Mouse (Mus musculus) myocyte (in vitro differentiated cells): ENCODE measurements at regions not wholly inside any gene's neighbourhood (a gene's known extent, or its start where the extent isn't known, plus 50 kb on each side); places are given as distances from the start of the nearest gene placed in this dataset.

Experiments
- H3K27me3 ChIP-seq: one replicate; pipeline ENCODE4 v1.6.1; 2011; ENCODE audit not compliant: control insufficient read depth, insufficient read depth, insufficient read length
- H3K36me3 ChIP-seq: one replicate; pipeline ENCODE4 v1.6.1; 2011; ENCODE audit not compliant: control insufficient read depth, insufficient read depth
- H3K4me2 ChIP-seq: one replicate; pipeline ENCODE4 v1.6.1; 2011; ENCODE audit warnings: low read depth, control low read depth
- H3K4me3 ChIP-seq: one replicate; pipeline ENCODE4 v1.5.1; 2011; ENCODE audit warnings: mild to moderate bottlenecking, control low read depth, moderate library complexity
- H3K79me2 ChIP-seq: one replicate; pipeline ENCODE4 v1.6.1; 2011; ENCODE audit not compliant: control insufficient read depth, insufficient read depth
- H3ac ChIP-seq: one replicate; pipeline ENCODE4 v1.6.1; 2011; ENCODE audit not compliant: control insufficient read depth, insufficient read length
- CEBPB ChIP-seq: IDR thresholded peaks from 2 replicates; pipeline ENCODE4 v1.6.1; 2011; ENCODE audit warnings: mild to moderate bottlenecking, moderate library complexity; ENCODE audit not compliant: poor library complexity, insufficient read depth, severe bottlenecking
- E2F4 ChIP-seq: IDR thresholded peaks from one replicate; pipeline ENCODE4 v1.6.1; 2011; ENCODE audit warnings: mild to moderate bottlenecking, control low read depth, moderate library complexity; ENCODE audit not compliant: insufficient read depth
- MAX ChIP-seq: IDR thresholded peaks from one replicate; pipeline ENCODE4 v1.6.1; 2011; ENCODE audit warnings: low read depth, mild to moderate bottlenecking, control low read depth
- MYOD1 ChIP-seq, 3 experiments: IDR thresholded peaks; one replicate each; pipeline ENCODE4 v1.6.1; 2011; ENCODE audit warnings: control low read depth in 2 of 3, low read depth in 2 of 3, mild to moderate bottlenecking in 2 of 3, moderate library complexity in 1 of 3; ENCODE audit not compliant: insufficient read length in 2 of 3, control insufficient read depth in 1 of 3
- MYOG ChIP-seq, 3 experiments: IDR thresholded peaks; one replicate each; pipeline ENCODE4 v1.6.1; 2011; ENCODE audit warnings: control low read depth in 2 of 3, low read depth in 2 of 3, mild to moderate bottlenecking in 2 of 3; ENCODE audit not compliant: insufficient read length in 2 of 3, control insufficient read depth in 1 of 3, insufficient read depth in 1 of 3
- POLR2A ChIP-seq: IDR thresholded peaks from one replicate; pipeline ENCODE4 v1.6.1; 2011; ENCODE audit warnings: low read depth, mild to moderate bottlenecking, control low read depth, moderate library complexity; ENCODE audit not compliant: insufficient read length
- POLR2AphosphoS2 ChIP-seq: IDR thresholded peaks from one replicate; pipeline ENCODE4 v1.6.1; 2011; ENCODE audit warnings: low read depth, control low read depth; ENCODE audit not compliant: insufficient read length
- REST ChIP-seq: IDR thresholded peaks from one replicate; pipeline ENCODE4 v1.6.1; 2011; ENCODE audit warnings: mild to moderate bottlenecking, control low read depth, moderate library complexity; ENCODE audit not compliant: insufficient read depth, insufficient read length
- SRF ChIP-seq: IDR thresholded peaks from one replicate; pipeline ENCODE4 v1.6.1; 2011; ENCODE audit warnings: low read depth; ENCODE audit not compliant: control insufficient read depth, insufficient read length
- TCF12 ChIP-seq: IDR thresholded peaks from one replicate; pipeline ENCODE4 v1.6.1; 2011; ENCODE audit warnings: mild to moderate bottlenecking, control low read depth; ENCODE audit not compliant: poor library complexity, insufficient read depth, severe bottlenecking
- TCF3 ChIP-seq: IDR thresholded peaks from one replicate; pipeline ENCODE4 v1.6.1; 2011; ENCODE audit warnings: low read depth, control low read depth; ENCODE audit not compliant: insufficient read length
- USF1 ChIP-seq: IDR thresholded peaks from one replicate; pipeline ENCODE4 v1.6.1; 2011; ENCODE audit warnings: low read depth, mild to moderate bottlenecking, control low read depth, moderate library complexity

DNA sequence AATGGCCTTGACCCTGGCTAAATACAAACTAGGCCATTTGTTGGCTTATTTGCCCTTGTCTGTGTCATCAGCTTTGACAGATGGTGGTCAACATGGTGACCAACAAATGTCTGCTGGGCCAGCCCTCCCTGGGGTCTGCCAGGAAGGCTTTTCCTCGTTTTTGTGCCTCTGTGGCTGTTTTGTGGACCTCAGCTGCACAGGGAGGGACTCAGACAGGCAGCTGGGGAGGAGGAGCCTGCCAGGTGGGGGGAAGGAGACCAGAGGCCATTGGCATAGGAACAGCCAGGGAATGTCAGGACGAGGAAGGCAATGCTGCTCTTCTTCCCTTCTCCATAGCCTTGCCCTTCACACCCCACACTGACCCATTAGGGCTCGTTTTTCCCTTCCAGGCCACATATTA, 188.1 kb downstream of the Gm10260 start:
- Histone ChIP-seq H3K36me3 (no peaks in the 10 kb centered on the region), H3K4me2 (no peak overlapping the region), H3K27me3 (no peaks in the 10 kb centered on the region), H3K79me2 (no peaks in the 10 kb centered on the region), H3ac (no peak overlapping the region), H3K4me3 (no peak overlapping the region)
- no peak for TF ChIP-seq POLR2AphosphoS2
- TF ChIP-seq MYOD1 (IDR thresholded peaks at IDR 0.05; ENCODE audit: control insufficient read depth in 1 of 3, insufficient read length in 2 of 3, low read depth in 2 of 3): peak in 1 of 3 experiments; percentile 21
- no peak for TF ChIP-seq E2F4
- TF ChIP-seq REST: no peak
- TF ChIP-seq MYOG (IDR thresholded peaks at IDR 0.05; ENCODE audit: control insufficient read depth in 1 of 3, insufficient read depth in 1 of 3, insufficient read length in 2 of 3, low read depth in 2 of 3): peak in 1 of 3 experiments; percentile 58
- no peak for TF ChIP-seq TCF3

DNA sequence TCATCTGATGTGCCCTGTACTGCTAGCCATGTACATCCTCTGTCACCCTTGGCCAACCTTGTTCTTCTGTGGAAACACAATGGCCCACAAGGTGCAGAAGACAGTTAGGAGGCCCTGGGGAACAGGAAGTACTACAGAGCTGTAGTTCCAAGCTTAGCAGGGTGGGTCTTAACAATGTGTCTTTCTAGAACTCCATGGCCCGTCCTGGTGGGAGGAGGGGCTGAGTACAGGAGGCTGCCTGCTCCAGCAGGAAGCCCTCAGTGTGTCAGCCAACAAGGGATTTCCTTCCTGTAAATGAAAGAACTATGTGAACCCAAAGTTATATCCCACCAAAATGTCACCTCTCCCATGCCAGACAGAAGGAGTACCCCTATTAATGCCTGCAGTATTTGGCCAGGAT, 190.4 kb downstream of the Gm10260 start:
- Histone ChIP-seq H3K4me2 (no peak overlapping the region), H3K79me2 (no peaks in the 10 kb centered on the region), H3K27me3 (no peaks in the 10 kb centered on the region), H3K36me3 (no peaks in the 10 kb centered on the region), H3ac (no peak overlapping the region), H3K4me3 (no peak overlapping the region)
- TF ChIP-seq POLR2A: no peak
- no peak for TF ChIP-seq MYOG (IDR thresholded peaks at IDR 0.05; ENCODE audit: control insufficient read depth in 1 of 3, insufficient read depth in 1 of 3, insufficient read length in 2 of 3, low read depth in 2 of 3)
- TF ChIP-seq MYOD1 (IDR thresholded peaks at IDR 0.05; ENCODE audit: control insufficient read depth in 1 of 3, insufficient read length in 2 of 3, low read depth in 2 of 3): no peak
- no peak for TF ChIP-seq SRF
- TF ChIP-seq REST: no peak
- no peak for TF ChIP-seq POLR2AphosphoS2
- TF ChIP-seq TCF12: no peak
- no peak for TF ChIP-seq USF1
- no peak for TF ChIP-seq CEBPB
- no peak for TF ChIP-seq E2F4
- TF ChIP-seq MAX: no peak
- TF ChIP-seq TCF3: no peak

DNA sequence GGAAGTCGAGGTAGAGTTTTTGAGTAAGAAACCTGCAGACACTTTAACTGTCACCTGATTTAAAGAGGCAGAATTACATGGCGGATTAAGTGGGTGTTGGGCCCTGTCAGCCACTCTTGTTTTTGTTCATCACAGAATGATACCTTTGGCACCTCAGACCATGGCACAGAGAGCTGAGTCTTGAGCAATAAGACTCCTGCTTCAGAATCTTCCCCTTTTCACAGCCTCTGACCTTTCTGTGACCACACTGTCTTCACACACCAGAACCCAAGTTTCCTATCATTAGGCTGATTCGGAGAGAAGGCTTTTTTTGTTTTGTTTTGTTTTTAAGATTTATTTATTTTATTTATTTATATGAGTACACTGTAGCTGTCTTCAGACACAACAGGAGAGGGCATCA, 192.8 kb downstream of the Gm10260 start:
- Histone ChIP-seq H3K27me3 (no peaks in the 10 kb centered on the region), H3K4me2 (no peak overlapping the region), H3ac (no peak overlapping the region), H3K79me2 (no peaks in the 10 kb centered on the region), H3K4me3 (no peak overlapping the region), H3K36me3 (no peaks in the 10 kb centered on the region)
- TF ChIP-seq MAX: no peak
- no peak for TF ChIP-seq MYOD1 (IDR thresholded peaks at IDR 0.05; ENCODE audit: control insufficient read depth in 1 of 3, insufficient read length in 2 of 3, low read depth in 2 of 3)
- TF ChIP-seq POLR2A: no peak
- no peak for TF ChIP-seq TCF3
- no peak for TF ChIP-seq TCF12
- no peak for TF ChIP-seq SRF
- TF ChIP-seq REST: no peak
- no peak for TF ChIP-seq USF1
- TF ChIP-seq CEBPB: no peak
- TF ChIP-seq E2F4: no peak
- TF ChIP-seq POLR2AphosphoS2: no peak

DNA sequence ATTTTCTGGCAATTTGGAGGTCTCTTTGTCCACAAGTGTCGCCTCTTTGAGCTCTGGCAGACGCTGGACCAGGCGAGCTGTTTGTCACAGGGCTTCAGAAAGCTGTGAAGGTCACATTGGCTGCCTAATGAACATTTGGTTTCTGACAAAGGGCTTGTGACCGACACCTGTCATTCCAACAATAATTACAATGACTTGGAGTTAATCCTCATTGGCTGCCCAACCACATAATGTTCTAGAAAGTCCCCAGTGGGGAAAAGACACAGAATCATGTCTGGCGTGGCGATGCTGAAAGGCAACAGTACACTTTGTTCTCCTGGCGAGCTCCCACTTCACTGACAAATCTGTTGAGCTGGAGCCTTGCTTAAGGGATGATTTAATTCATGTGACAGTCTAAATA, 194.4 kb downstream of the Gm10260 start:
- no peaks in the 10 kb centered on the region for H3K36me3 ChIP-seq
- TF ChIP-seq TCF12: no peak
- TF ChIP-seq MYOG (IDR thresholded peaks at IDR 0.05; ENCODE audit: control insufficient read depth in 1 of 3, insufficient read depth in 1 of 3, insufficient read length in 2 of 3, low read depth in 2 of 3): no peak
- no peak for TF ChIP-seq MAX
- no peak for TF ChIP-seq SRF
- no peak for TF ChIP-seq POLR2AphosphoS2
- no peak for TF ChIP-seq CEBPB
- no peak for TF ChIP-seq POLR2A
- no peak for TF ChIP-seq USF1
- no peak for TF ChIP-seq E2F4
- no peak for TF ChIP-seq REST
- no peak for TF ChIP-seq TCF3
- no peak for TF ChIP-seq MYOD1 (IDR thresholded peaks at IDR 0.05; ENCODE audit: control insufficient read depth in 1 of 3, insufficient read length in 2 of 3, low read depth in 2 of 3)
- H3K4me3 ChIP-seq: no peak overlapping the region
- H3K27me3 ChIP-seq: no peaks in the 10 kb centered on the region
- no peak overlapping the region for H3ac ChIP-seq
- H3K4me2 ChIP-seq: no peak overlapping the region
- H3K79me2 ChIP-seq: no peaks in the 10 kb centered on the region

DNA sequence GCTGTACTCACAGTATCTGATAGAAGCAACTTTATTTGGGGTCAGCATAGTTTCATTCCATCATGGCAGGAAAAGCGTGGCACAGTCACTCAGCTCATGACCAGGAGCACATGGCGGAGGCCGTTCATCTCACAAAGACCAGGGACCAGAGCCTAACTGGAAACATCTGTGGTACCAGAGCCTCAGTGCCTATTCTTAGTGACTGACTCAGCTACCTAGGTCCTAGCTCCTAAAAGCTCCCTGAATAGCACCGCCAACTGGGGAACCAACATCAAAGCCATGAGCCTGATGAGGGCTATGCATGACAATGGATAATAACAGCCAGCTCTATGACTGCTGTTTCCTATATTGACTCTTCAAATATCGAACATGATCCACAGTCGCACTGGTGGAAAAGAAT, 198.2 kb downstream of the Gm10260 start:
- Histone ChIP-seq H3K27me3 (no peaks in the 10 kb centered on the region), H3K79me2 (no peaks in the 10 kb centered on the region), H3K36me3 (no peaks in the 10 kb centered on the region), H3K4me2 (no peak overlapping the region), H3K4me3 (no peak overlapping the region), H3ac (no peak overlapping the region)
- TF ChIP-seq MYOD1 (IDR thresholded peaks at IDR 0.05; ENCODE audit: control insufficient read depth in 1 of 3, insufficient read length in 2 of 3, low read depth in 2 of 3): peak in 1 of 3 experiments; percentile 49
- TF ChIP-seq TCF12: no peak
